Mouse (Mus musculus): ENCODE data around the gene Atl2. TPM values are rescaled to one million over a fixed set of nuclear protein-coding genes. Genes with fewer than 3 reads are reported as not detected.
A peak's percentile ranks its signal among the peaks of the same experiment; 100 is the strongest.

The Atl2 gene
- polyA plus RNA-seq, 1 experiment from 2014 or later: 110 TPM

DNA sequence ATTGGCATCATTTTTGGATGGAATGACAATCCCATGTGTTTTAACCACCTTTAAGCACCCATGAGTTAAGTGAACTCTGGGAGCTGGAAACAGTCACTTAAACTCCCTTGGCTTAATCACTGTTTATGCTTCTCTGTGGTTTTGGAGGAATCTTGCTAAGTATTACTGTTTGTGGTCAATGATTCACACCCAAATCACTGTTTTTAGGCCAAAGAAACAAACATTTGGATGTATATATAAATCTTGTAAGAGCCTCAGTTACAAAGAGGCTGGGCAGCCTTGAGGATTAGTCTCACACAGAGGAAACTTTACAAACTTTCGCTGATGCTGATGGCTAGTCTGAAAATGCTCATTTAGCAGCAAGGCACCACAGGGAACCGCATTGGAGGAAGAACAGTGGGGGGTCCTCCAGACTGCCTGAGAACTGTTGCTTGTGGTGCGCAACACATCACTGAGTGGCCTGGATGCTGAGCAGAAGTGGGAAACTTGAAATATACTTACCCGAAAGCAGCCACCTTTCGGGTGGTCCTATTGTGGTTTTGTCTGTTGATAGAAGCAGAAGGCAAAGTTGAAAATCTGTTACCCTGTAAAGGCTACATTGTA, 36.9 kb upstream of the Atl2 start:
- no peak overlapping the region for H3K4me2 ChIP-seq (replicated peaks; ENCODE audit: low read depth)
- no peak for ATAC-seq
- no peaks in the 10 kb centered on the region for H3K36me3 ChIP-seq (ENCODE audit: control insufficient read depth, insufficient read depth)
- no peak for TF ChIP-seq CTCF (IDR thresholded peaks at IDR 0.05; ENCODE audit: low read depth)
- 76% methylated on average over 5 of the region's 5 CpGs for WGBS
- H3K27me3 ChIP-seq (replicated peaks; ENCODE audit: control insufficient read depth, insufficient read depth, low read length): no peaks in the 10 kb centered on the region
- no peak overlapping the region for H3K27ac ChIP-seq (ENCODE audit: low read depth, low read length)
- H3K4me1 ChIP-seq (replicated peaks; ENCODE audit: control insufficient read depth, insufficient read depth, low read length): no peaks in the 10 kb centered on the region
- H3K4me3 ChIP-seq (ENCODE audit: low read depth, low read length): no peak overlapping the region
- no peak overlapping the region for H3K9ac ChIP-seq (ENCODE audit: low read depth, low read length)
- no peaks in the 10 kb centered on the region for H3K9me3 ChIP-seq (ENCODE audit: control insufficient read depth)

DNA sequence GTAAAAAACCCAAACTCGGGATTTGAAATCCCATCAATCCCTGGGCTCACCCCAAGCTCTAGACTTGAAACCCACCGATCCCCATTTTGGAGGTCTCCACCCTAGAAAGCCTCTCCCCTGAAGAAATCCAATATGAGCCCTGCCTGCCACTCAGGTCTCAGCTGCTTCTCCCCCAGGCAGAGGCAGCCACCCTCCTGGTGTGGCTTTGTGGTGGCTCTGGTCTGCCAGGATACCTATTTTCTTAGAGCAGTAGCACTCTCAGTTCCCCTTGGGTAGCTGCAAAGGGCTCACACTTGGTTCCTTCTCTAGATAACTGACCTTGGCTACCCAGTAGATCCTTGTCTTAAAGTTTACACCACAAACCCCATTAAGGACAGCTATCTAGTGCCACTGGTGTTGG, 31.2 kb upstream of the Atl2 start:
- TF ChIP-seq CTCF (IDR thresholded peaks at IDR 0.05; ENCODE audit: low read depth): no peak
- H3K36me3 ChIP-seq (ENCODE audit: control insufficient read depth, insufficient read depth): no peaks in the 10 kb centered on the region
- H3K27ac ChIP-seq (ENCODE audit: low read depth, low read length): peak overlapping the region; percentile 86
- H3K9ac ChIP-seq (ENCODE audit: low read depth, low read length): no peak overlapping the region
- WGBS: 98% methylated on average over 2 of the region's 2 CpGs
- no peak overlapping the region for H3K4me3 ChIP-seq (ENCODE audit: low read depth, low read length)
- H3K4me2 ChIP-seq (replicated peaks; ENCODE audit: low read depth): no peak overlapping the region
- no peaks in the 10 kb centered on the region for H3K9me3 ChIP-seq (ENCODE audit: control insufficient read depth)
- H3K27me3 ChIP-seq (replicated peaks; ENCODE audit: control insufficient read depth, insufficient read depth, low read length): no peaks in the 10 kb centered on the region
- H3K4me1 ChIP-seq (replicated peaks; ENCODE audit: control insufficient read depth, insufficient read depth, low read length): no peaks in the 10 kb centered on the region
- no peak for ATAC-seq

DNA sequence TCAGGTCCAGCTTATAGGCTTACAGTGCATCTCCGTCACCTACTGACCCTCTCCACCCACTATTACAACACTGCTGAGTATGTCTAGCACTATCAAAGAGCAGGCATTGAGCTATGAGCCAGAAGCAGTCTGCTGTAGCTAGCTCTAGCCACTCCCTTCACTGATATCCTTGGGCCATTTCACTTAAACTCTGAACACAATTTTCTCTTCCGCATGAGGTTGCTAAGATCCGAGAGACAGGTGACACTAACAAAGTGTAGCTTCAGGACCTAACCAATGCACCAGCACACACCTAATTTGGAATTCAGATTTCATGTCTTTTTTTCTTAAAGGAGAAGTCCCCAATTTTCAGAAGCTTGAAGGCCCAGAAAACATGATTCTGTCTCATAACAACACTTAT, 30.6 kb upstream of the Atl2 start:
- TF ChIP-seq CTCF (IDR thresholded peaks at IDR 0.05; ENCODE audit: low read depth): no peak
- no peaks in the 10 kb centered on the region for H3K36me3 ChIP-seq (ENCODE audit: control insufficient read depth, insufficient read depth)
- peak overlapping the region; percentile 1; the same call in 1 of the 2 replicates for H3K4me2 ChIP-seq (replicated peaks; ENCODE audit: low read depth)
- H3K4me3 ChIP-seq (ENCODE audit: low read depth, low read length): no peak overlapping the region
- no peak overlapping the region for H3K9ac ChIP-seq (ENCODE audit: low read depth, low read length)
- H3K9me3 ChIP-seq (ENCODE audit: control insufficient read depth): no peaks in the 10 kb centered on the region
- peak overlapping the region; percentile 86 for H3K27ac ChIP-seq (ENCODE audit: low read depth, low read length)
- H3K27me3 ChIP-seq (replicated peaks; ENCODE audit: control insufficient read depth, insufficient read depth, low read length): no peaks in the 10 kb centered on the region
- ATAC-seq: peak; percentile 99
- H3K4me1 ChIP-seq (replicated peaks; ENCODE audit: control insufficient read depth, insufficient read depth, low read length): no peaks in the 10 kb centered on the region
- 36% methylated on average over 3 of the region's 3 CpGs for WGBS

DNA sequence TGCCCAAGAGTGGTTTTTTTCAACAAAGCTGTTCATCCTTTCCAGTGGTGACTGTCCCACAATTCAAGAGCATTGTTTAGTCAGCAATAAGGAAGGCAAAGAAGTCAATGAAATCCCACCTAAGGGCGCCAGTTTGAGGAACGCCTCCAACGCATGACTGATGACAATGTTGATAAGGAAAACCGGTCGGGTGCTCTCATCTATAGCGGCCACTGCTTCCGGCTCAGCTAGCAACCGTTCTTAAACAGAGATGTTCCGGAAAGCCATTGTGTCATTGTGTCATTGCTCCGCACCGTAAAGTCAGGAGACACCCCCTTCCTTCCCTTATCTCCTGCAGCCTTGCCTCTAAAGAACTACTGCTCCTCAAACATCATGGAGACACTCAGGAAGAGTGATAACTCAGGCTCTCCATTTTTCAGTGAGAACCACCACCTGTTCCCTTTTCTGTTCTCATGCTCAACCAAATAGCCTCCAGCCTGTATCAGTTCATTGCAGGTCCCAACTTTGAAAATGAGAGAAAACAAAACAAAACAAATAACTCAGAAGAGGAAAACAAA, 30.0 kb upstream of the Atl2 start:
- H3K4me1 ChIP-seq (replicated peaks; ENCODE audit: control insufficient read depth, insufficient read depth, low read length): no peaks in the 10 kb centered on the region
- no peaks in the 10 kb centered on the region for H3K27me3 ChIP-seq (replicated peaks; ENCODE audit: control insufficient read depth, insufficient read depth, low read length)
- H3K9ac ChIP-seq (ENCODE audit: low read depth, low read length): no peak overlapping the region
- peak; percentile 70 for ATAC-seq
- WGBS: 54% methylated on average over 11 of the region's 11 CpGs
- H3K36me3 ChIP-seq (ENCODE audit: control insufficient read depth, insufficient read depth): no peaks in the 10 kb centered on the region
- no peak overlapping the region for H3K4me3 ChIP-seq (ENCODE audit: low read depth, low read length)
- H3K4me2 ChIP-seq (replicated peaks; ENCODE audit: low read depth): peak overlapping the region; percentile 1; the same call in 1 of the 2 replicates
- TF ChIP-seq CTCF (IDR thresholded peaks at IDR 0.05; ENCODE audit: low read depth): no peak
- H3K27ac ChIP-seq (ENCODE audit: low read depth, low read length): peak overlapping the region; percentile 86
- no peaks in the 10 kb centered on the region for H3K9me3 ChIP-seq (ENCODE audit: control insufficient read depth)

DNA sequence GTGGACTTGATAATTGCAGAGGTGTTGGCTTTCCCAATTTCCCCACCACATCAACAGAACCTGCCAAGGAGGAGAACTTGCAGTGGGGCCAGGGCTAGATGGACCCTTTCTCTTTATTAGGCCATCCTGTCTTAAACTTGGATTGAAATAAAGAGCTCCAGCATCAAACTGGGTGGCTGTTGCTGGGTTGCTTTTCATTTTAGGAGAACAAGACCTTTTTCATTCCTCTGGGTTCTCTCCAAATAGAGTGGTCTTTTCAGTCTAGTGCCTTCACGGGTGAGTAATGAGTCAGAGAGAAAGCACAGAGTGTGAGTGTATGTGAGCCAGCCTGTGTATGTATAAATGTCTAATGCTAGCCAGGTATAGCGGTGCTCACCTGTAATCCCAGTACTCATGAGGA, 24.4 kb upstream of the Atl2 start:
- H3K4me3 ChIP-seq (ENCODE audit: low read depth, low read length): no peak overlapping the region
- H3K27ac ChIP-seq (ENCODE audit: low read depth, low read length): no peak overlapping the region
- no peaks in the 10 kb centered on the region for H3K36me3 ChIP-seq (ENCODE audit: control insufficient read depth, insufficient read depth)
- ATAC-seq: no peak
- H3K4me1 ChIP-seq (replicated peaks; ENCODE audit: control insufficient read depth, insufficient read depth, low read length): 0 out of 2 replicates have a peak, but pooled peaks cover 8% of the 10 kb centered on the region
- WGBS: 86% methylated on average over 2 of the region's 2 CpGs
- H3K4me2 ChIP-seq (replicated peaks; ENCODE audit: low read depth): no peak overlapping the region
- no peaks in the 10 kb centered on the region for H3K9me3 ChIP-seq (ENCODE audit: control insufficient read depth)
- H3K27me3 ChIP-seq (replicated peaks; ENCODE audit: control insufficient read depth, insufficient read depth, low read length): no peaks in the 10 kb centered on the region
- no peak for TF ChIP-seq CTCF (IDR thresholded peaks at IDR 0.05; ENCODE audit: low read depth)
- H3K9ac ChIP-seq (ENCODE audit: low read depth, low read length): no peak overlapping the region

DNA sequence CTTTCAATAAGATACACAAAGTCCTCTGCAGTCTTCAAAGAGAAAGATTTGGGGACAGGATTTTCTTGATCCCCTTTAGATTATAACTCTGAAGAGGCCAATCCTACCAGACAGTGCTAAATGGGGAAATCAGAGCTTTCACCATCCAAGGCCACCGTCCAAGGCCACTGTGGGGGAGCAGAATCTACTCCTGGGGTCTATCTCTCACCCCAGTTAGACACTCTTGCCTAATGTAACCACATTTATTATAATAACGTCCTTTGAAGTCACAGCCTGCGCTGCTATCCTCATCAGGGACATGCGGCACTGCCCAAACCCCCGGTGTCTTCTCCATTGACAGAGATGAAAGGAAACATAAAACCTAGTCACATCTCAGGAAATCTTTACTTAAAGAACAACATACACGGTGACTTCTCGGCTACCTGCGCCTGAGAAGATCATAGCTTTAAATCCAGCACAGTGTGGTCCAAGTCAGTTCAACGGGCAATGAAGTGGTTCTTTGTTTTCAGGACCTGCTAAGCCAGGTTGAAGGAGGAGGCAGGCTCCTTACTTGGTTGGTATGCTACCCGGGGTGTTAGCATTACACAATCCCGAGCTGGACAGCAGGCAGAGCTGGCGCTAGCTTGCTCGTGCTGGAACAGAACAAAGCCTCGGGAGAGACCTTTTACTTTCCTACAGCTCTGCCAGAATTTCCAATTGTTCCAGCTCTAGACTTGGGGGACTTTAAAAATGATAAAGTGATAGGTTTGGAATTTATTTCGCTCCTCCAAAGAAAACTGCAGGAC, 23.8 kb upstream of the Atl2 start:
- no peak overlapping the region for H3K4me2 ChIP-seq (replicated peaks; ENCODE audit: low read depth)
- no peak for ATAC-seq
- H3K4me1 ChIP-seq (replicated peaks; ENCODE audit: control insufficient read depth, insufficient read depth, low read length): 0 out of 2 replicates have a peak, but pooled peaks cover 8% of the 10 kb centered on the region
- H3K27ac ChIP-seq (ENCODE audit: low read depth, low read length): 0 out of 2 replicates have a peak overlapping the region, but pooled peaks have one; percentile 22
- 63% methylated on average over 15 of the region's 15 CpGs for WGBS
- H3K9me3 ChIP-seq (ENCODE audit: control insufficient read depth): no peaks in the 10 kb centered on the region
- no peaks in the 10 kb centered on the region for H3K27me3 ChIP-seq (replicated peaks; ENCODE audit: control insufficient read depth, insufficient read depth, low read length)
- no peak overlapping the region for H3K4me3 ChIP-seq (ENCODE audit: low read depth, low read length)
- no peaks in the 10 kb centered on the region for H3K36me3 ChIP-seq (ENCODE audit: control insufficient read depth, insufficient read depth)
- H3K9ac ChIP-seq (ENCODE audit: low read depth, low read length): no peak overlapping the region
- no peak for TF ChIP-seq CTCF (IDR thresholded peaks at IDR 0.05; ENCODE audit: low read depth)
